Mouse (Mus musculus): ENCODE measurements around the gene Fgfr2.
A peak's percentile ranks its signal among the peaks of the same experiment; 100 is the strongest.
"Not testable (repeated sequence)": the region's sequence is repeated elsewhere in the genome, so short reads cannot be mapped to it uniquely, and the experiment has no call there.

The Fgfr2 gene

DNA sequence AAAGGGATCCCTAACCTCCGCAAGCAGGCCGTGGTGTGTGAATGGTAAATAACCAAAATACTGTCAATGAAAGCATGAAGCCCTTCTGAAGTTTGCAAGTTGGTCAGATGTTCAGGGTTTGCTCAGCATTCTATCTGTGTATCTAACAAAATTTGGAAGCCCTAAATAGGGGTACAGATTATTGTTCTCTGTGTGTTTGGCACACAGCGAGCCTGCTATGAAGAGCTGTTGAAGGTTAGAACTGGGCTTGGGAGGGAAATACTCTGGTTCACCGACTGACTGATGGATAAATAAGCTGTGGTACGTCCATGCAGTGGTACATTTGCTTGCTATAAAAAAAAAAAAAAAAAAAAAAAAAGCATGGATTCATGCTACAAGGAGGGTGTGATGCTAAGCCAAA lies 1651.6 kb downstream of the Fgfr2 start:
- no peak for DNase-seq (ENCODE audit: low read depth in 1 of 2, low spot score in 2 of 2)

DNA sequence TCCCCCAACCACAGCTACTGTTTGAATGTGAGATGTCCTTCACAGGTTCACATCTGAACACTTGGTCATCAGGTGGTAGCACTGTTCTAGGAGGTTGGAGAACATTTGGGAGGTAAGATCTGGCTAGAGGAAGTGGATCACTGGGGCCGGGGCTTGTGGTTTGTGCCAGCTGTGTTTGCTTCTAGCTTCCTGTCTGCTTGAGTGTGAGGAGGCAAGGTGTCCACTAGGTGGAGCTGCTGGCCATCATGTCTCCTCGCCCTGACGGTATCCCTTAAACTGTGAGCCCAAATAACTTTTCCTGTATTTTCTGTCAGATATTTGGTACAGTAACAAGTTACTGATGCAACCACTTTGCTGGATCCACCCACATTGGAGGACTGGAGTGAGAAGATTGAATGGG lies 1653.6 kb downstream of the Fgfr2 start:
- no peak for DNase-seq (ENCODE audit: low read depth in 1 of 2, low spot score in 2 of 2)

DNA sequence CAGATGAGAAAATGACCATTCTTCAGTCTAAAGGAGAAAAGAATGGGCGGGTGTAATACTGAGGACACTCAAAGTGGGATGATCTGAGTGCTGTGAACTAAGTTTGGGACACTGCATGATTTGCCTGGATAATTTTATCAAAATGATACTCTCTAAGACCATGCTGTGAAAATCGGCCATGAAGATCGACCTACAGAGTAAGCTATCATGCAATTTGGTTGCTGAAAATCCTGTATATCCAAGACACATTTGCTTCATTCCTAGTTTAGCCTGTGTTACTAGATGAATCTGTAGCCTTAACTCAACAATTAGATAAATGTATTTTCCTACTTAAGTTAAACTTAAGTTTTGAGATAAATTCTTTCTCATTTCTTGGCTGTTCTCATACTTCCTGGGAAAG lies 1655.8 kb downstream of the Fgfr2 start:
- no peak for DNase-seq (ENCODE audit: low read depth in 1 of 2, low spot score in 2 of 2)

DNA sequence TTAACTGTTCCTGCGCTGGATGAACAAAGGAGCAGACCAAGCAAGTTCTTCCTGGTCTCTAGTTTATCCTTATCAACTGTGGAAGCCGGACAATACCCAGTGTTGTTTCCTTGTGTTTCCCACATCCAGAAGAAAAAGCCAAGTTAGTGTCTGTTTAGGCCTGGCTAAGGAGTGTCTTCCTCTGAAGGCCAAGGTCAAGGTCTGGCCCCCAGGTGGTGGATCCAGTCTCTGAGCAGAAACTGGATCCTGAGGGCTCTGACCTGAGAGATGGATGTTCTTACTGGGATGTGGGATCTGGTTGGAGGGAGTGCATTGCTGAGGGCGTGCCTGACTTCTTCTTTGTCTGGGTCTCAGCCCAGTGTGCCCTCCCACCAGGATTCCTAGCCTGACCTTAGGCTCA lies 1657.4 kb downstream of the Fgfr2 start:
- DNase-seq (ENCODE audit: low read depth in 1 of 2, low spot score in 2 of 2): no peak

DNA sequence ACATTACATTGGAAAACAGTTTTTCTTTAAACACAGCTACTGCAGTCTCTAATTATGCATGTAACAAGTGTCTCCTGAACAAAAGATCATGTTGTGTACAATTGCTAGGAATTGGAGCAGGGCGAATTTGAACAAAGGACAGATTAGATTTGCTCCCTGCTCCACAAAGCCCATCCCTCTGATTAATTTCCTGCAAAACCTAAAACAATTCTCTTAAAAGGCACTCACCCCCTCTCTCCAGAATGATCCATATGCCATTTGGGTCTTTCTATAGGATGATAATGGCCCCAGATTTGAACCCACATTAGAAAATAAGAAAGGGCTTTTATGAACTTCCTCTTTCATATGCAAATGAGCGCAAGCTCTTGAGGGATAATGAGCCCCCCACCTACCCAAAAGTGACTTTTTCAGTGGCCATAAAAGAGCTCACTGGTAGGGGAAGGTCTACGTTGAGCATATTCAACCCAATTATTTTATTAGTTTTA lies 1658.0 kb downstream of the Fgfr2 start:
- no peak for DNase-seq (ENCODE audit: low read depth in 1 of 2, low spot score in 2 of 2)

DNA sequence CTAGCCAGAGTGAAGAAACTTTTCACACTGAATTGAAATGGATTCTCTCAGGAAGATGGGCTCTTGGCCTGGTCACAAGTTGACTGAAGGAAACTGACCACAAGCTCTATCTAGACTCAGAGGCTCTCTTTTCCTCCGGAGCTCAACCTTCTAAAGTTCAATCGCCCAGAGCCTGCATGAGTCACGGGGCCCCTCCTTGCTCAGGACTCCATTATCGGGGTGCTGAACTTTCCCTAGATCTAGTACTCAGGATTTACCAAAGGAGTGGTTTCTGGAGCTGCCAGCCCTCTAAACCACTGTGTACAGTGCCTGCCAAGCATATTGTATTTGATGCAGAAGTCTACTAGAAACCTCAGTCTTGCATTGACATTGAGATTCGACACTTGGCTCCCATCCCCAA lies 1666.4 kb downstream of the Fgfr2 start:
- DNase-seq (ENCODE audit: low read depth in 1 of 2, low spot score in 2 of 2): no peak

DNA sequence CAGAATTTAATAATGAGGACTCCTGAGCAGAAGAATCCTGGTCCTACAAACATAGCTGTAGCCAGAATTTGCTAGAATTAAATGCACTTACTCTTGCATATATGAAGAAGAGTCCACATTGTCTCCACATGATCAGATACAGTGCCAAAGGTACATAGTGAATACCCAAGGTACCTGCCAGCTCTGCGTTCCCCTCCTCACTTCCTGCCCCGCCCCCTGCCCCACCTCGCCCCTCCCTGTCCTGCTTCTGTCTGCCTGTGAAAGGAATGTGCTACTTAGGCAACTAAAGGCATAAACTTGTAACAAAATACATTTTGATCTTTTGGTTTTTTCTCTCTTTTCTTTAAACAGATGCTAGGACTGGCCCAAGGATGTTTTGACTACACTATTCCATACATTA lies 1686.1 kb downstream of the Fgfr2 start:
- DNase-seq (ENCODE audit: low read depth in 1 of 2, low spot score in 2 of 2): no peak

DNA sequence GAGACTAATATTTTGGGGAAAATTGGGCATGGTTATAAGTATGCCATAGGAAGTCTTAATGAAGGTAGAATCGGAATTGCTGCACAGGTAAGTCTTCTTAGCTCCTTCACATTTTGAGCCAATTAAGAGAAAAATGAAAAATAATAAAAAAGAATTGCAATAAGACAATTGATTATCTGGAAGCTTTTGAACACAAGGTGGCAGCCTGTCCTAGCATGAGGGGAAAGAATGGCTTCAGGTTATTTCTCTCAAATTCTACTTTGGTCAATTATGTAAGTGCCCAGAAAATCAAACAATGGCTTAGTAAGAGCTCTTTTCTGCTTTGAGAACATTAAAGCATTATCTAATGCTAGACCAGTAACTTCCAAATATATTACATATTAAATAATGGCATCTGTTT lies 1688.9 kb downstream of the Fgfr2 start:
- no peak for DNase-seq (ENCODE audit: low read depth in 1 of 2, low spot score in 2 of 2)

DNA sequence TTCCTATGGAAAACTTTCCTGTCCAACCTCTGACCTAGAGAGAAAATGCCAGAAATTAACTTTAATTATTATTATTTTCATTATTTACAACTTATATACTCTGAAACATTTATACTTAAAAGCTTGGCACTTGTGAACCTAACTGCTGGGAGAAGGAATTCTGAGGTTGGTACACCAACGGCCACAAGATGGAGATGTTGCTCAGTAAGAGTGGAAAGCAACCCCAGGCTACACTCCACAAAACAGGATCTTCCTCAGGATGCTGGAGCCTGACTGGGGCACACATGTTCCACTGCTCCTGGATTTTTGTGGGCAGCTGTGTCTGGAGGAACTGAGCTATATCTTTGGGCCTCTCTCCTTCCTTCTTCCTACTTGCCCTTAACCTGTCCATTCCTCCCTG lies 1690.9 kb downstream of the Fgfr2 start:
- DNase-seq (ENCODE audit: low read depth in 1 of 2, low spot score in 2 of 2): no peak

DNA sequence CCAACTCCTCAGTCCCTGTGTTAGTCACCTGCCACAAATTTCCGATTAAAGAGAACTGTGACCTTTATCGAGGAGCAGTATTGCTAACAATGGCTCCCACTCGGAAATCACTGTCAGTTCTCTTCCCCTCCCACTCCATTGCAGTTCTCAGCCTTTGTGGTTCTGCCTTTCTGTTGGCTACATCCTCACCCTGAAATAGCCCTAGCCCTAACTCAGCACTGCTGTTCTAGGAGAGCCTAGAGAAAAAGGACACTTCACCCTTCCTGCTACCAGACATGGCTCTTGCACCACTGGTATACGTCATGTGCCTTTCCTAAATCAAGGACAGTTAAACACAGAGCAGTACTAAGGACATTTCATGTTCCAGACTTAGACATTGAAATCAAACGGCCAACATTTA lies 1695.8 kb downstream of the Fgfr2 start:
- DNase-seq (ENCODE audit: low read depth in 1 of 2, low spot score in 2 of 2): no peak

DNA sequence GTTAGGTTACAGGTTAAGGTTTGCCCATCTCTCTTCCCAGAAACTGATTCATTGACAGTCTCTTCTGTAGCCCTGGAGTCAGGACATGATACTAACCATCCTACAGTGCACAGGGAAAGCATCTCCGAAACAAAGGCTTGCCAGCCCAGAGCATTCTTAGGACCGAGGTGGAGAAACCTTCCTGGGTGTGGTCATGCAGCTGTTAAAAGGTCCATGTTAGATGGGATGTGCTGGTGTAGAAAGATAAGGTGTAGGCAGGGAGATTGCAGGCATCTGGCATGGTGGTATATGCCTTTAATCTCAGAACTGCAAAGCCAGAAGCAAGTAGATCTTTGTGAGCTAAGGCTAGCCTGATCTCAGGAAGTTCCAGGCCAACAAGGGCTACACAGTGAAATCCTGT lies 1698.2 kb downstream of the Fgfr2 start:
- no peak for DNase-seq (ENCODE audit: low read depth in 1 of 2, low spot score in 2 of 2)

DNA sequence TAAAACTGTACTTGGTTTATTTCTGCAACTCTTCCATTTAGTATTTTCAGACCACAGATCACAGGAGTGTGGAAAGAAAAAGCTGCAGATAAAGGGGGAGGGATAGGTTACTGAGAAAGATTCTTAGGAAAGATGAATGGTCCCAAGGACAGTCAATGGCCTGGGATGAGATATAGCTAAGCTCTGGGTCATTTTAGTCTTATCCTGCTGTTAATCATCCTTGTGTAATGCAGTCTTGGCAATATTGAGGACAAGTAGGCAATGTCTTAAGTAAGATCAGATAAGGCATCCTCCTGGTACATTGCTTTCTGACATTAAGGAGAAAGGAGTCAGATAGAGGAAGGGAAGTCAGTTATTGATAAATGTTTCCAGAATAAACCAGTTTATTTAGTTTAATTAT lies 1705.5 kb downstream of the Fgfr2 start:
- DNase-seq (ENCODE audit: low read depth in 1 of 2, low spot score in 2 of 2): no peak

DNA sequence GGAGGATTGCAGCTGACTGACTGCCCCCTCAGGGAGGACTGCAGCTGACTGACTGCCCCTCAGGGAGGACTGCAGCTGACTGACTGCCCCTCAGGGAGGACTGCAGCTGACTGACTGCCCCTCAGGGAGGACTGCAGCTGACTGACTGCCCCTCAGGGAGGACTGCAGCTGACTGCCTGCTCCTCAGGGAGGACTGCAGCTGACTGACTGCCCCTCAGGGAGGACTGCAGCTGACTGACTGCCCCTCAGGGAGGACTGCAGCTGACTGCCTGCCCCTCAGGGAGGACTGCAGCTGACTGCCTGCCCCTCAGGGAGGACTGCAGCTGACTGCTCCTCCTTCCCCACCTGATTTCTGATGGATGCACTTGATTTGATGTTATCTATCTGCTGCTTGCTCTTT lies 1706.4 kb downstream of the Fgfr2 start:
- DNase-seq (ENCODE audit: low read depth in 1 of 2, low spot score in 2 of 2): not testable (repeated sequence)

DNA sequence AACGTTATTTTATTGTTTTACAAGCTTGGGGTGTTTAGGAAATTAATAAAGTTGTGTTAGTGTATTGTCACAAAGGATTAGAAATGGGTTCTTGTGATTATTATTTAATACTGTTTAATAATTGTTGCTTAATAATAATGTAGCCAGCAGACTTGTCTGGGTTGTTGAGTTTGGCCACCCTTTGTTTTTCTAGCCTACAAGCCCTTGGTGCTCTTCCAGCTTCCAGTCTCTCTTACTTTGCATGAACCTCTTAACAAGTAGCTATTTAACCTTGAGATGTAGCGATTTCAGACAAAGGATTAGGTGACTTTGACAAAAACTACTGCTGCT lies 1711.2 kb downstream of the Fgfr2 start:
- DNase-seq (ENCODE audit: low read depth in 1 of 2, low spot score in 2 of 2): no peak

DNA sequence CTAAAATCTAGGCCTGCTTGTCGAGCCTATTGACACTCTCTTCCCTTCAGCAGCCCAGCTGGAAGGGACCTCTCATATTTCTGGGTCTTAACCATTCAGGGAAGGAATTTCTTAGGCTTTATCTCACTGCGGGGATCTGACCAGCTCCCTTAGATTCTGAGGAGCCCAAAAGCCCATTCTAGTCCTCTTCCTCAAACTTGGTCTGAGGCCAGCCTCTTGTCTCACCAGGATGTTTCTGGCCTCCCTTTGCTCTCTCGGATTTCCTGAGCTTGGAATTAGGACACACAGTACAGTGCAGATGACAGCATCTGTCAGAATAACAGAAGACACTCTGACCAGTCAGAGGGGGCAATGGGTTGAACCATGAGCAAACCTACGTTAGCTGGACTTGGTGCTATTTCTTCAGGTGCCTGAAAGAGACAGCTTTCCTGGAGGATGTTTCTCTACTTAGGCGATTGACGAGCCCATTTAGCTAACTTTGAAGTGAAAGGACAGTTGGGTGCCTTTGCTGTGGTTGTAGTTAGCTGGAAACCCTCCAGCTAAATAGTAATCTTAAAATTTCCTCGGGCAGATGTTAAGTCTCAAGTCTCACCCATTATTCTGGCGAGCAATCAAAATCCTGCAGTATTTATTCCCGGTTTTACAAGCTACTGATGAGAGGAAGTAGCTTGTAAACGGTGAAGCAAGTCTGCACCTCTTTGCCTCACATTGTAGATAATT lies 1711.8 kb downstream of the Fgfr2 start:
- DNase-seq (ENCODE audit: low read depth in 1 of 2, low spot score in 2 of 2): no peak

DNA sequence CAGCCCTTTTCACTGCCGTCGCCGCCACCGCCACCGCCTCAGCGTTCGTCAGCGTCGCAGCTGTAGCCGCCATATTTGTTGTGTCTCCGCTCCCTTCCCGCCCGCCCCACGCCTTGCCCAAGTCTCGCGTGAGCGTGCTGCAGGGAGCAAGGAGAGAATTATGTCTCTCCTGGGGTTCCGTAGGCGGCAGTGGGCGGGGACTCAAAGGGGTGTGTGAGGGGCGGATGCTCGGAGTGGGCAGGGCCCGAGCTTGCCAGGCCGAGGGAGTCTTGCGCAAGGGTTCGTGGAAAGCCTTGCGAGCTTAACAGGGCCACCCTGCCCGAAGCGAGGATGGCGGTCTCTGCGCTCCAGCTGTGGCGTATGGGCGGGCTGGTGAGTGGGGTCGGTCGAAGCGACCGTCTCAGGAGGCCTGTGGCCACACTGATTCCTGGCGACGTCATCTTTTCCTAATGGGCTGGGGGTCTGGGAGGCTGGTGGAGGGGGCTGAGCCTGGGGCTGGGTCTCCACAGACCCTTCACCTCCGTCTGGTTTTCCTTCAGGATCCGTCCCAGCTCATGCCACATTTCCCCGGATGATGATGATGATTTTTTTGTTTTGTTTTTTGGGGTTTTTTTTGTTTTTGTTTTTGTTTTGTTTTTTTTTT lies 1712.6 kb downstream of the Fgfr2 start, which contains the start of the genes Ikzf5 and Acadsb:
TSS of gene Ikzf5 (minus strand) at position 106 of the 643 bp plus-strand sequence.
TSS of gene Acadsb (plus strand) at position 186 of the 643 bp plus-strand sequence.
- DNase-seq (ENCODE audit: low read depth in 1 of 2, low spot score in 2 of 2): peak; percentile 99

DNA sequence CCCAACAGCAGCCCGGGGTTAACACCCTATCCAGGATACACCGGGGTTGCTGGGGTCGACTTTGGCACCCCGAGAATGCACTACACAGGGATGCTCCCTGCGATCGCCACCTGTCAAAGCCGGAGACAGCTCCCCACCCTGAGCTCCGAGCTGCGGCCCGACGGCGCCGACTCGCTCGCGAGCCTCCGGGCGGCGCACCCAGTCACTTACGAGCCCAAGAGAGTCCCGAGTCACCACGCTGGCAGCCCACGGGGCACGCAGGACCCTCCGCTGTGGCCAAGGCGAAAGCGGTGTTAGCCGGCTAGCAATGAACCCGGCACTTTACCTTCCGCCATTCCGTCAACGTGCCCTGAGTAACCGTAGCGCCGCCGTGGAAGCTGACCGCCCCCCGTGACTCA lies 1713.2 kb downstream of the Fgfr2 start:
- DNase-seq (ENCODE audit: low read depth in 1 of 2, low spot score in 2 of 2): no peak

DNA sequence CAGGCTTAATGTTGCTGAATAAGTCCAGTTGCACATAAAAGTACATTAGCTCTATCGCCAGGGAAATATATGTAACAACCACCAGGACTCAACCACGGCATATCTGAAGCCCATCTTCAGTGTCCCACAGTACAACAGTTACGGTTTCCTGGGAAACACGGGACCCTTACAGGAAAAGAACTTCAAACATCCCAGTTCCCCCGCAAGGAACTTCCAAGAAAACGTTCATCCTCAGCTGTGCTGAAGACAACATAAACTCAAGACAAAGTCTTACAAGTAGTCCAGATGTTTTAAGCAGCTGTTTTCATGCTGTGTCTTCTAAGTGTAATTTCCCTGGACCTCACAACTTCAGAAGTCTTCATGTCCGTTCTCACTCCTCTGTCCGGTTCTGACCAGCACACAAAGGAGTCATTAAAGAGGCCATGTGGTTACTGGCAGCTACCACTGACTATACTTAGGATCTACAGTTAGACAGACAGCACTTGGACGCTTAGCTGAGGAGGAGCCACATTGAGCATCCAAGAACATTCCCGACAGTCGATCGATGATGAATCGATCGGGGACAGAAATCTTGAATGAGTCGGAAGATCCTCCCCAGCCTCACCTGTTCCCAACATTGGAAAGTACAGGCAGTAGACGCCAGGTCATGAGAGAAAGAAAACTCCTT lies 1713.7 kb downstream of the Fgfr2 start:
- no peak for DNase-seq (ENCODE audit: low read depth in 1 of 2, low spot score in 2 of 2)

DNA sequence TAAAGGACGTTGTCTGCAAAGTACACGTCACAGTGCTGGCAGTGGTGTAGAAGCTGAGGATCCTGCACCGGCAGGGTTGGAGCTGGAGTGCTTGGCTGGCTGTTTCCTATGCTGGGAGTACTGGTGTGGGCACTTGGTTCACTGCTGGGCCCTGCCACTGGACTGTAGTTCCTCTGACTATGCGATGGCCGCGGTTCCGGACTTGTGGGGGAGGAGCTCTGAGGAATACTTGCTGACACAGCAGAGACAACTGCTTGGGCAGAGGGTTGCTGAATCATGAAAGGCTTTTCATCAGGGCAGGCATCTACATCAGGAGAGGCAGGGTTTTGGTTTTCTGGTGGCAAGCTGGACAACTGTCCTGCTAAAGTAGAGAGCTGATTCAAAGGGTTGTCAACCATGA lies 1731.4 kb downstream of the Fgfr2 start:
- DNase-seq (ENCODE audit: low read depth in 1 of 2, low spot score in 2 of 2): not testable (repeated sequence)

DNA sequence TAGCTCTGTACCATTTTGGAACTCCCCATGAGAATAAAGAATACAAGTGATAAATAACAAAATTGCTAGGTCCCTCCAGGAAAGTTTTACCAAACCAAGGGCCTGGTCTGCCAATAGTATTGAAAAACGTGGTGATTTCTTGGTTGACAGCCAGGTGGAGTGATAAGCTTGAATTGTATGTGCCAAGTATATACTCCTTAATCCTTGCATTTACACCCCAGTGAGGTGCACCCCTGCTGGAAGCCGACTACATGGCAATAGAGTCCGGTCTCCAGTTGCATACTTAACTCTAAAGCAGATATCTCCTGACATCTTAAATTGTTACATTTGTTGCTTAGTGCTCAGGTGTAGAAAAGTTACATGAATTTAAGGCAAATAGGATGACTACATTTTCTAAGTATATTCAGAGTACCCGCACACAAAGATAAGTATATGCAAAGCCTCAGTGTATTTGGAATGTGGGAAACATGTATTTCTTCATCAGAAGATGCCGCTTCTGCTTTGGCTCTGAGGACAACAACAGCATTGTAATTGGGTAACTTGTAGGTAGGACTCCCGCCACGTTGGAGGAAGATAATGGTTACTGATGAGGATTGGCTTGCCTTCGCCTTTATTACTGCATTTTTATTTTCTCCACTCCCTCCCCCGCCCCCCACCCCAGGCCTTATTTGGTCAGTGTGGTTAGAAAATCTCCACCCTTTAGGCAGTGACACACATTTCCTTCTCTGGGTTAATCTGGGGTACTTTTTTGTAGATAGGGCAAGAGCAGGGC lies 1751.1 kb downstream of the Fgfr2 start:
- DNase-seq (ENCODE audit: low read depth in 1 of 2, low spot score in 2 of 2): no peak

DNA sequence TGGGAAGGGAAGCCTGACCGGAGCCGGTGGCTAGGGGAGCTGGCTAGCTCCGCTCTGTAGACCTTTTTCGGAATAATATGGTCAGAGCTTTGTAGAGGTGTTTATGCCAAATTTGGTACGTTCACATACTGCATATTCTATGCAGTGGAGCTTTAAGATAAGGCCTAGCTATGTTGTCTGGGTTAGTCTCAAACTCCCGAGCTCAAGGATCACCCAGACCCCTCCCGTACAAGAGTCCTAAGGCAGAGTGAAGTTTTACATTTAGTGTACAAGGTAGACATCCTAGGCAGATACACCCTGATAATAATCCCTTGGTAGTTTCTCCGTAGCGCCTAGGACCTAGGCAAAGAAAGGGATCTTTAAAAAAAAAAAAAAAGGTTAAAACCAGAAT lies 1751.7 kb downstream of the Fgfr2 start:
- no peak for DNase-seq (ENCODE audit: low read depth in 1 of 2, low spot score in 2 of 2)

All from monocyte, adult 2 months (primary cell).